Mouse (Mus musculus): ENCODE measurements at regions not wholly inside any gene's neighbourhood (a gene's known extent, or its start where the extent isn't known, plus 50 kb on each side); places are given as distances from the start of the nearest gene placed in this dataset.

- TF ChIP-seq CTCF (IDR thresholded peaks at IDR 0.05; ENCODE audit: borderline replicate concordance, extremely low read depth, insufficient read depth, insufficient read length) (no peak), POLR2A (IDR thresholded peaks at IDR 0.05; ENCODE audit: borderline replicate concordance, extremely low read depth, insufficient read depth, insufficient read length, poor library complexity, severe bottlenecking) (no peak)
Observed at GRCm38 (mm10) chr13:39899332-39899731, 461.9 kb downstream of the Ofcc1 start.
